Mouse (Mus musculus): ENCODE results near the gene Elp6. TPM values are rescaled to one million over a fixed set of nuclear protein-coding genes. Genes with fewer than 3 reads are reported as not detected.

Gene Elp6
- polyA plus RNA-seq, 1 experiment from 2014 or later: 10.1 TPM

DNA sequence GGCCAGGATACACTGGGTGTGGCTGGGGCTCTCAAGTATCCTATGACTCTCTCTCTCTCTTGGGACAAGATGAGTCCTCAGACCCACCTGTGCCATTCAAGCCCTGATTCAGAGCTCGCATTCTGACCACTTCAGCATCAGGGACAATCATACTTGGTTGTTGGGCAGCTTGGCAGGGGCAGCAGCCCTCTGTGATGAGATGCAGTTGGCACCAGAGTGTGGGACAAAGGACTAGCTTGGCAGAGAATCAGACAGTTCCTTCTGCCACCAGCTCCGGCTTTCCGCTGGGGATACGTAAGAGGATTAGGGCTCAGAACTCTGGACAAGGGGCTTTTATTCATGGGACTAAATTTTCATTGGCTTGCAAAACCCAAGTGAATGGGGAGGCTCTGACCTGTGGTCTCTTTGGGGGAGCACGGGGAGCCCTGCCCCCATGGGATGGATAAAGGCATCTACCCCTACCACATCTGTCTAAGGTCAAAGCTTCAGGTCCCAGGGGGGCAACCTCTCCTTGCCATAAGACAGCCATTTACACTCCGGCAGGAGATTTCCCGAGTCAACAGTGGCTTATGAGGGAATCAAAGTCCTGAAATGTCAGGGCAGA is 17.6 kb upstream of the Elp6 start:
- no peak overlapping the region for H3K9ac ChIP-seq (ENCODE audit: low read length)
- H3K27ac ChIP-seq (replicated peaks): no peak overlapping the region
- 80% methylated on average over 7 of the region's 7 CpGs for WGBS
- H3K4me2 ChIP-seq (replicated peaks; ENCODE audit: low read depth): no peak overlapping the region
- DNase-seq (ENCODE audit: low spot score): no peak
- H3K4me3 ChIP-seq (ENCODE audit: low read depth, low read length): no peak overlapping the region
- H3K36me3 ChIP-seq (ENCODE audit: control insufficient read depth, insufficient read depth, low read length): no peaks in the 10 kb centered on the region
- no peaks in the 10 kb centered on the region for H3K9me3 ChIP-seq (ENCODE audit: control insufficient read depth, low read length)
- H3K4me1 ChIP-seq (replicated peaks; ENCODE audit: control insufficient read depth, insufficient read depth): no peaks in the 10 kb centered on the region
- no peaks in the 10 kb centered on the region for H3K27me3 ChIP-seq (ENCODE audit: control insufficient read depth, insufficient read depth, low read length)
- TF ChIP-seq EP300 (optimal IDR thresholded peaks at IDR 0.05) (no peak), CTCF (IDR thresholded peaks at IDR 0.05; ENCODE audit: low read depth) (no peak)
- no peak for ATAC-seq (ENCODE audit: low FRiP score, low TSS enrichment)

DNA sequence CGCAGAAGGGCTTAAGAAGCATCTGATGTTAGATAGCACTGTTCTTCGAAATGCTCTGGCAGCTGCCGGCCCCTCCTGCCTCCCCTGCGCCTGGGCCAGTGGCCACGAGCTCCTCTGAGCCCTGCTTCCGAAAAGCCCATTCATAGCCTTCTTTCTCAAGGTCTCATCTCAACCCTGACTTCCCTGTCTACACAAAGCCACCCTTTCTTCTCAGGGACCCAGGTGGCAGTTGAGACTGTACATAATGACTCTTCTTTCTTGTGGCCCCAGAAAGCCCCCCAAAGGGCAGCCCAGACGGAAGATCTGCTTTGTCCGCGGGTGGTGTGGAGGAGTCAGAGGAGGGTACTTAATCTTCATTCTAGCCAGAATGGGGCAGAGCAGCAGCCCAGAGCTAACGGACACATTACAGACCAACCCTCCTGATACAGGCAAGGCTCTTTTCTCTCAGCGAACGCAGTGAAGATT is 11.7 kb upstream of the Elp6 start:
- no peaks in the 10 kb centered on the region for H3K27me3 ChIP-seq (ENCODE audit: control insufficient read depth, insufficient read depth, low read length)
- no peak overlapping the region for H3K4me2 ChIP-seq (replicated peaks; ENCODE audit: low read depth)
- H3K36me3 ChIP-seq (ENCODE audit: control insufficient read depth, insufficient read depth, low read length): no peaks in the 10 kb centered on the region
- TF ChIP-seq CTCF (IDR thresholded peaks at IDR 0.05; ENCODE audit: low read depth) (no peak), EP300 (optimal IDR thresholded peaks at IDR 0.05) (no peak)
- H3K27ac ChIP-seq (replicated peaks): no peak overlapping the region
- DNase-seq (ENCODE audit: low spot score) (no peak), ATAC-seq (ENCODE audit: low FRiP score, low TSS enrichment) (no peak)
- H3K4me3 ChIP-seq (ENCODE audit: low read depth, low read length): no peak overlapping the region
- H3K9ac ChIP-seq (ENCODE audit: low read length): no peak overlapping the region
- no peaks in the 10 kb centered on the region for H3K9me3 ChIP-seq (ENCODE audit: control insufficient read depth, low read length)
- no peaks in the 10 kb centered on the region for H3K4me1 ChIP-seq (replicated peaks; ENCODE audit: control insufficient read depth, insufficient read depth)
- 71% methylated on average over 12 of the region's 12 CpGs for WGBS

DNA sequence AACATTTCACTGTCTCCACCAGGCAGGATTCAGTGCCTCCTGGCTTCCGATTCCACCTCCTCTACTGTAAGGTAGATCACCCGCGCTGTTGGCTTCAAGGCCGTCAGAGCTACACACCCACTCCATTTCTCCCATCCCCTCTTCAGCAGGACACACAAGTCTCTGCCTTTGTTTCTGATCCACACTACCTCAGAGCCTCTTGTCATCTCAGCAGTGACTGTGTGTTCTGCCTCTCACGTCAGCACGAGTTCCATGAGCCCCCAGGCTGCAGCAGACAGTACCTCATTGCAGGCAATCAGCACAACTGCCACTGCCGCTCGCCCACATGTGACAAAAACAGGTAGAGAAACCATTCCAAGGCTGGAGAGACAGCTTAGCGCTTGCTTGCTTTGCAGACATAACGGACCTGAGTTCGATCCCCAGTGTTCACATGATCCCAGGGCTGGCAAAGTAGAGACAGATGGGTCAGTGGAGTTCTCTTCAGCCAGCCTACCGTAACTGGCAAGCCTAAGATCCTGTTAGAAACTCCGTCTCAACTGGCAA is 11.0 kb upstream of the Elp6 start:
- H3K4me1 ChIP-seq (replicated peaks; ENCODE audit: control insufficient read depth, insufficient read depth): no peaks in the 10 kb centered on the region
- H3K9ac ChIP-seq (ENCODE audit: low read length): no peak overlapping the region
- no peak for DNase-seq (ENCODE audit: low spot score)
- ATAC-seq (ENCODE audit: low FRiP score, low TSS enrichment): no peak
- no peaks in the 10 kb centered on the region for H3K9me3 ChIP-seq (ENCODE audit: control insufficient read depth, low read length)
- WGBS: 85% methylated on average over 13 of the region's 13 CpGs
- H3K27me3 ChIP-seq (ENCODE audit: control insufficient read depth, insufficient read depth, low read length): no peaks in the 10 kb centered on the region
- TF ChIP-seq EP300 (optimal IDR thresholded peaks at IDR 0.05) (no peak), CTCF (IDR thresholded peaks at IDR 0.05; ENCODE audit: low read depth) (no peak)
- no peak overlapping the region for H3K27ac ChIP-seq (replicated peaks)
- H3K4me2 ChIP-seq (replicated peaks; ENCODE audit: low read depth): no peak overlapping the region
- no peaks in the 10 kb centered on the region for H3K36me3 ChIP-seq (ENCODE audit: control insufficient read depth, insufficient read depth, low read length)
- no peak overlapping the region for H3K4me3 ChIP-seq (ENCODE audit: low read depth, low read length)

DNA sequence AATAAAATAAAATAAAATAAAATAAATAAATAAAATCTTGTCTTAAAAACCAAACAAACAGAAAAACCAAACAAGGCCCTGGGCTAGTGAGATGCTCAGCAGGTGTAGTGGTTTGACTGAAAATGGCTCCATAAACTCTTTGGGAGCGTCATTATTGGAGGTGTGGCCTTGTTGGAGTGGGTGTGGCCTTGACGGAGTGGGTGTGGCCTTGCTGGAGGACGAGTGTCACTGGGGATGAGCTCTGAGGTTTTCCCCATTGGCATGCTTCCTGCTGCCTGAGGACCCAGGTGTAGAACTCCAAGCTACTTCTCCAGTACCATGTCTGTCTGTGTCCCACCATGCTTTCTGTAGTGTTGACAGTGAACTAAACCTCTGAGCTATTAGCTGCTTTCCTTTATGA is 10.2 kb upstream of the Elp6 start:
- Histone ChIP-seq H3K36me3 (ENCODE audit: control insufficient read depth, insufficient read depth, low read length) (no peaks in the 10 kb centered on the region), H3K4me1 (replicated peaks; ENCODE audit: control insufficient read depth, insufficient read depth) (no peaks in the 10 kb centered on the region), H3K27me3 (ENCODE audit: control insufficient read depth, insufficient read depth, low read length) (no peaks in the 10 kb centered on the region), H3K27ac (replicated peaks) (no peak overlapping the region), H3K9me3 (ENCODE audit: control insufficient read depth, low read length) (no peaks in the 10 kb centered on the region), H3K9ac (ENCODE audit: low read length) (no peak overlapping the region), H3K4me3 (ENCODE audit: low read depth, low read length) (no peak overlapping the region), H3K4me2 (replicated peaks; ENCODE audit: low read depth) (no peak overlapping the region)
- no peak for ATAC-seq (ENCODE audit: low FRiP score, low TSS enrichment)
- 35% methylated on average over 3 of the region's 3 CpGs for WGBS
- DNase-seq (ENCODE audit: low spot score): no peak
- TF ChIP-seq CTCF (IDR thresholded peaks at IDR 0.05; ENCODE audit: low read depth) (no peak), EP300 (optimal IDR thresholded peaks at IDR 0.05) (no peak)

DNA sequence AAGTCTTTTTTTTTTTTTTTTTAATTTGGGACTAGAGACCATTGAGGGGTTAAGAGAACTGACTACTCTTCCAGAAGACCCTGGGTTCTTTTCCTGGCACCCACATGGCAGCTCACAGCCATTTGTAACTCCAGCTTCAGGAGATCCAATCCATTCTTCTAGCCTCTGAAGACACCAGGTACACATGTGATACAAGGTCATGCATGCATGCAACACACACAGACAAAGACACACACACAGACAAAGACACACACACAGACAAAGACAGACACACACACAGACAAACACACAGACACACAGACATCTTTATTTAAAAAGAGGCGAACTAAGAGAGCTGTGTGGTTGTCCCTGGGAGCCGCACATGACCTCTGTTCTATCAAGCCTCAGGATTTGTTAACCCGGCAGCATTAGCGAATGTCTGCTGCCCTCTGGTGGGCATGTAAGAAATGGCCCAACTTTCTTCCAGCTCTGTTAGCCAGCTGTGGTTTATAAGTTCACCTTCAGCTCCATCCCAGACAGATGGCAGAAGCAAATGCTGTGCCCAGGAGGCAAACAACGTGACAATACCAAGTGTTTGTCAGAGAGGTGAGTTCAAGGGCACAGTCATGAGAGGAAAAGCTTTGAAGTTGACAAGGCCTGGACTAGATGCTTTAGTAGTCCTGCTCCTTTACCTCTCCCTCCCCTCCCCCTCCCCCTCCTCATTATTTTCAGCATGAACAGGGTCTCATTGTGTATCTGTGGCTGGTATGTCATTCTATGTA is 7.9 kb upstream of the Elp6 start:
- Histone ChIP-seq H3K36me3 (ENCODE audit: control insufficient read depth, insufficient read depth, low read length) (no peaks in the 10 kb centered on the region), H3K4me3 (ENCODE audit: low read depth, low read length) (no peak overlapping the region), H3K9ac (ENCODE audit: low read length) (no peak overlapping the region), H3K27ac (replicated peaks) (no peak overlapping the region), H3K9me3 (ENCODE audit: control insufficient read depth, low read length) (no peaks in the 10 kb centered on the region), H3K4me1 (replicated peaks; ENCODE audit: control insufficient read depth, insufficient read depth) (no peaks in the 10 kb centered on the region), H3K27me3 (ENCODE audit: control insufficient read depth, insufficient read depth, low read length) (no peaks in the 10 kb centered on the region), H3K4me2 (replicated peaks; ENCODE audit: low read depth) (no peak overlapping the region)
- ATAC-seq (ENCODE audit: low FRiP score, low TSS enrichment): peak; percentile 83
- DNase-seq (ENCODE audit: low spot score): peak; percentile 87
- TF ChIP-seq EP300 (optimal IDR thresholded peaks at IDR 0.05): no peak
- peak; percentile 96 for TF ChIP-seq CTCF (IDR thresholded peaks at IDR 0.05; ENCODE audit: low read depth)
- WGBS: 4% methylated on average over 5 of the region's 5 CpGs

DNA sequence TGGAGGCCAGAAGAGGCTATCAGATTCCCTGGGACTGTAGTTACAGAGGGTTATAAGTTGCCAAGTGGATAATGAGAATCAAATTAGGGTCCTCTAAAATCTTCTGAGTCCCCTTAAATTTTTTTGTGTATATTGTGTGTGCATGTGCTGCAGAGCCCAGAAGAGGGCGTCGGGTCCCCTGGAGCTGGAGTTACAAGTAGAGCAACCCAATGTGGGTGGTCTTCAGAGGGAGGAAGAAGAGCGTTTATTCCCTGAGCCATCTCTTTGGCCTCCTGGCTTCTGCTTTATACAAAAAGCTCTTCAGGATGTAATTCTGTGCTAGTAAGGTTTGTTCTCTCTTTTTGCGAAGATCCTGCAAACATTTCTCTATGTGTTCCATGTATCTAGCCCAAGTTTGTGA is 457 bp upstream of the Elp6 start:
- peak; percentile 26 for DNase-seq (ENCODE audit: low spot score)
- peak overlapping the region; percentile 62 for H3K9ac ChIP-seq (ENCODE audit: low read length)
- no peak for TF ChIP-seq EP300 (optimal IDR thresholded peaks at IDR 0.05)
- peak; percentile 61 for TF ChIP-seq CTCF (IDR thresholded peaks at IDR 0.05; ENCODE audit: low read depth)
- no peaks in the 10 kb centered on the region for H3K27me3 ChIP-seq (ENCODE audit: control insufficient read depth, insufficient read depth, low read length)
- peak overlapping the region; percentile 66 for H3K4me2 ChIP-seq (replicated peaks; ENCODE audit: low read depth)
- no peak for ATAC-seq (ENCODE audit: low FRiP score, low TSS enrichment)
- WGBS: 4% methylated on average over 4 of the region's 4 CpGs
- H3K4me1 ChIP-seq (replicated peaks; ENCODE audit: control insufficient read depth, insufficient read depth): no peaks in the 10 kb centered on the region
- peak overlapping the region; percentile 37 for H3K4me3 ChIP-seq (ENCODE audit: low read depth, low read length)
- H3K9me3 ChIP-seq (ENCODE audit: control insufficient read depth, low read length): no peaks in the 10 kb centered on the region
- no peaks in the 10 kb centered on the region for H3K36me3 ChIP-seq (ENCODE audit: control insufficient read depth, insufficient read depth, low read length)
- H3K27ac ChIP-seq (replicated peaks): peak overlapping the region; percentile 91

Data from stomach, postnatal 0 days (tissue).